Mouse (Mus musculus) bone marrow macrophage, adult 2 months (primary cell): Measurements from ENCODE around the gene Atf7.

Experiments used
- CTCF ChIP-seq: IDR thresholded peaks from 2 replicates; pipeline ENCODE4 v1.5.1; 2012; ENCODE audit warnings: low read depth, mild to moderate bottlenecking, low read length, moderate library complexity
- POLR2A ChIP-seq: IDR thresholded peaks from 2 replicates; pipeline ENCODE4 v1.6.1; 2012; ENCODE audit warnings: mild to moderate bottlenecking, low read depth, low read length, borderline replicate concordance

DNA sequence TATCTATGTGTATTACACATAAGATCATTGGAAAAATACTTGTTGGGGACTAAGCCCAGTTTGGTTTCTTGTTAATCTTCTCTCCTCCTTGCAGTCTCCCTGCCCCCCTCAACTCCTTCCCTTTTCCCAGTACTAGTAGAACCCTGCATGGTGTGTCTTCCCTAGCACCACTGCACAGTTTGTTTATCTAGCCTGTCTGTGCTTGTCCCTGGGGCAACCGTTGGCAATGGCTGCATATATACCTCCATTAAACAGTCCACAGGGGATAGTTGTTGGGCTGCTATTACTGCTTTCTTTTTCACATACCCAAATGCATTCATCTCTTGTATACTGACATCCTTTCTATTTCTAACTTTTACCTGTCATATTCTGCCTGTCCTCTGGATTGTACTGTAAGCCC lies 137.6 kb downstream of the Atf7 start:
- TF ChIP-seq CTCF (no peak), POLR2A (no peak)
